Mouse (Mus musculus) embryonic facial prominence, embryonic 14.5 days (tissue): ENCODE measurements at regions not wholly inside any gene's neighbourhood (a gene's known extent, or its start where the extent isn't known, plus 50 kb on each side); places are given as distances from the start of the nearest gene placed in this dataset.

Experiments used
- ATAC-seq: fragments of 200-750 bp; cut with Nextera tagmentation; 2 replicates; pipeline ENCODE4 v1.8.0; 2017; ENCODE audit warnings: low read depth, moderate number of reproducible peaks, moderate TSS enrichment
- DNase-seq: peaks from one replicate; pipeline ENCODE4 v3.0.0-alpha.2; 2015; ENCODE audit warnings: low spot score
- H3K27ac ChIP-seq: fragments of 300-500 bp; sonication (generic); replicated peaks from 2 replicates; pipeline ENCODE4 v1.5.1; 2014; ENCODE audit warnings: low read depth, mild to moderate bottlenecking, low read length, moderate library complexity
- H3K27me3 ChIP-seq: fragments of 300-500 bp; sonication (generic); replicated peaks from 2 replicates; pipeline ENCODE4 v1.6.1; 2014; ENCODE audit warnings: low read length; ENCODE audit not compliant: control insufficient read depth, insufficient read depth
- H3K36me3 ChIP-seq: fragments of 300-500 bp; sonication (generic); 2 replicates; pipeline ENCODE4 v1.6.1; 2014; ENCODE audit warnings: low read length, mixed read lengths; ENCODE audit not compliant: control insufficient read depth, insufficient read depth
- H3K4me1 ChIP-seq: fragments of 300-500 bp; sonication (generic); 2 replicates; pipeline ENCODE4 v1.6.1; 2014; ENCODE audit warnings: antibody characterized with exemption, low read length; ENCODE audit not compliant: control insufficient read depth, insufficient read depth
- H3K4me2 ChIP-seq: fragments of 300-500 bp; sonication (generic); 2 replicates; pipeline ENCODE4 v1.6.1; 2014; ENCODE audit warnings: low read depth, mild to moderate bottlenecking, low read length, moderate library complexity, mixed read lengths
- H3K4me3 ChIP-seq: fragments of 300-500 bp; sonication (generic); 2 replicates; pipeline ENCODE4 v1.5.1; 2014; ENCODE audit warnings: low read depth, mild to moderate bottlenecking, low read length
- H3K9ac ChIP-seq: fragments of 300-500 bp; sonication (generic); 2 replicates; pipeline ENCODE4 v1.6.1; 2014; ENCODE audit warnings: low read depth, mild to moderate bottlenecking, low read length, moderate library complexity, mixed read lengths
- H3K9me3 ChIP-seq: fragments of 300-500 bp; sonication (generic); 2 replicates; pipeline ENCODE4 v1.6.1; 2016; ENCODE audit warnings: low read length; ENCODE audit not compliant: control insufficient read depth
- WGBS: fragments of 180-500 bp; shearing (Covaris S2); extraction: QIAGEN DNeasy Blood & Tissue Kit; methylation state at CpG from one replicate; pipeline ENCODE4 v1.1.7; 2014; 5-methylcytosine and 5-hydroxymethylcytosine counted together

- 84% methylated on average over 4 of the region's 4 CpGs for WGBS
- H3K27ac ChIP-seq = no peak overlapping the region
These were observed 98.9 kb upstream of the Kcnd3 start for GRCm38 (mm10) chr3:105353268-105353667.

GRCm38 (mm10) chr3:105354123-105354931 lies 97.8 kb upstream of the Kcnd3 start:
- Histone ChIP-seq H3K4me1 (no peaks in the 10 kb centered on the region), H3K4me2 (no peak overlapping the region), H3K36me3 (no peaks in the 10 kb centered on the region), H3K27ac (no peak overlapping the region), H3K9me3 (no peaks in the 10 kb centered on the region), H3K4me3 (no peak overlapping the region), H3K27me3 (no peaks in the 10 kb centered on the region), H3K9ac (no peak overlapping the region)
- DNase-seq = no peak
- WGBS = 67% methylated on average over 15 of the region's 16 CpGs
- peak; percentile 30; the same call in 1 of the 2 replicates for ATAC-seq

More at GRCm38 (mm10) chr3:105353268-105353667, 98.9 kb upstream of the Kcnd3 start:
- H3K4me3 ChIP-seq = no peak overlapping the region
- DNase-seq (no peak), ATAC-seq (no peak)
- no peak overlapping the region for H3K9ac ChIP-seq
- H3K36me3 ChIP-seq = no peaks in the 10 kb centered on the region
- no peaks in the 10 kb centered on the region for H3K4me1 ChIP-seq
- H3K4me2 ChIP-seq = no peak overlapping the region
- H3K9me3 ChIP-seq = no peaks in the 10 kb centered on the region
- no peaks in the 10 kb centered on the region for H3K27me3 ChIP-seq

GRCm38 (mm10) chr3:105357511-105357910 lies 94.6 kb upstream of the Kcnd3 start:
- H3K9ac ChIP-seq = no peak overlapping the region
- H3K4me2 ChIP-seq = no peak overlapping the region
- ATAC-seq = no peak
- H3K9me3 ChIP-seq = no peaks in the 10 kb centered on the region
- H3K27ac ChIP-seq = no peak overlapping the region
- no peaks in the 10 kb centered on the region for H3K36me3 ChIP-seq
- H3K4me3 ChIP-seq = no peak overlapping the region
- no peaks in the 10 kb centered on the region for H3K27me3 ChIP-seq
- 60% methylated on average over 2 of the region's 2 CpGs for WGBS
- H3K4me1 ChIP-seq = no peaks in the 10 kb centered on the region
- no peak for DNase-seq

GRCm38 (mm10) chr3:105359636-105360035 lies 92.5 kb upstream of the Kcnd3 start:
- ATAC-seq = no peak
- Histone ChIP-seq H3K9ac (no peak overlapping the region), H3K27ac (no peak overlapping the region), H3K9me3 (no peaks in the 10 kb centered on the region), H3K4me2 (no peak overlapping the region), H3K4me3 (no peak overlapping the region), H3K36me3 (no peaks in the 10 kb centered on the region), H3K4me1 (no peaks in the 10 kb centered on the region), H3K27me3 (no peaks in the 10 kb centered on the region)
- 48% methylated on average over 3 of the region's 3 CpGs for WGBS
- no peak for DNase-seq

GRCm38 (mm10) chr3:105364685-105365084 lies 87.4 kb upstream of the Kcnd3 start:
- Histone ChIP-seq H3K4me1 (no peaks in the 10 kb centered on the region), H3K4me2 (no peak overlapping the region), H3K27ac (no peak overlapping the region), H3K9ac (no peak overlapping the region), H3K27me3 (no peaks in the 10 kb centered on the region), H3K9me3 (no peaks in the 10 kb centered on the region), H3K36me3 (no peaks in the 10 kb centered on the region), H3K4me3 (no peak overlapping the region)
- ATAC-seq (no peak), DNase-seq (no peak)
- WGBS = 82% methylated on average over 5 of the region's 5 CpGs

- ATAC-seq = no peak
- DNase-seq = no peak
- Histone ChIP-seq H3K9me3 (no peaks in the 10 kb centered on the region), H3K27me3 (no peaks in the 10 kb centered on the region), H3K4me2 (no peak overlapping the region), H3K4me1 (no peaks in the 10 kb centered on the region), H3K4me3 (no peak overlapping the region), H3K9ac (no peak overlapping the region), H3K36me3 (no peaks in the 10 kb centered on the region), H3K27ac (no peak overlapping the region)
- WGBS = 85% methylated on average over 6 of the region's 6 CpGs
These were observed 85.3 kb upstream of the Kcnd3 start for GRCm38 (mm10) chr3:105366806-105367205.

GRCm38 (mm10) chr3:105367972-105368371 lies 84.2 kb upstream of the Kcnd3 start:
- Histone ChIP-seq H3K27ac (no peak overlapping the region), H3K4me3 (no peak overlapping the region), H3K4me2 (no peak overlapping the region), H3K27me3 (no peaks in the 10 kb centered on the region), H3K9me3 (no peaks in the 10 kb centered on the region), H3K4me1 (no peaks in the 10 kb centered on the region), H3K9ac (no peak overlapping the region), H3K36me3 (no peaks in the 10 kb centered on the region)
- whole genome bisulfite sequencing = 72% methylated on average over 8 of the region's 8 CpGs
- DNase-seq (no peak), ATAC-seq (no peak)

GRCm38 (mm10) chr3:105372371-105372828 lies 79.7 kb upstream of the Kcnd3 start:
- no peak for ATAC-seq
- no peaks in the 10 kb centered on the region for H3K9me3 ChIP-seq

GRCm38 (mm10) chr3:105374306-105374705 lies 77.8 kb upstream of the Kcnd3 start:
- ATAC-seq = no peak
- WGBS = 81% methylated on average over 1 of the region's 1 CpGs
- Histone ChIP-seq H3K4me1 (no peaks in the 10 kb centered on the region), H3K9me3 (no peaks in the 10 kb centered on the region), H3K4me2 (no peak overlapping the region), H3K4me3 (no peak overlapping the region), H3K27me3 (no peaks in the 10 kb centered on the region), H3K9ac (no peak overlapping the region), H3K36me3 (no peaks in the 10 kb centered on the region), H3K27ac (no peak overlapping the region)
- DNase-seq = no peak

More at GRCm38 (mm10) chr3:105372371-105372828, 79.7 kb upstream of the Kcnd3 start:
- Histone ChIP-seq H3K36me3 (no peaks in the 10 kb centered on the region), H3K9ac (no peak overlapping the region), H3K4me1 (no peaks in the 10 kb centered on the region), H3K4me3 (no peak overlapping the region), H3K4me2 (no peak overlapping the region), H3K27ac (no peak overlapping the region), H3K27me3 (no peaks in the 10 kb centered on the region)
- no peak for DNase-seq
- WGBS = 60% methylated on average over 6 of the region's 6 CpGs
